In genomic region chr15:25625471-25625870, GRCm38 (mm10) we compare ENCODE assay signal across 9 mouse cellular contexts. TPM values are rescaled to one million over a fixed set of nuclear protein-coding genes. Genes with fewer than 3 reads are reported as not detected.
DNase-seq lines count a peak whose midpoint lies in the region; ATAC-seq lines count a peak whose summit lies in the region.
"Had no signal": no experiment of that assay in that cellular context is flagged by ENCODE, and none has a peak within 500 bp of the region (broad histone marks: within the 10 kb centered on the region; RNA-seq: fewer than 3 reads in every experiment).

No protein-coding gene starts in this region.

- no peaks in the 10 kb centered on the region for H3K36me3 ChIP-seq in lung, embryonic 15.5 days

- no peaks in the 10 kb centered on the region for H3K9me3 ChIP-seq in lung, embryonic 15.5 days

- H3K4me1 ChIP-seq in lung, embryonic 15.5 days = peaks cover 37% of the 10 kb centered on the region

- 59% methylated on average over 4 of the region's 4 CpGs for WGBS in lung, embryonic 15.5 days

- H3K4me2 ChIP-seq in lung, embryonic 15.5 days = peak overlapping the region; percentile 60

- no peaks in the 10 kb centered on the region for H3K27me3 ChIP-seq in lung, embryonic 15.5 days

- no peak for ATAC-seq in lung, embryonic 15.5 days (ENCODE audit: borderline replicate concordance, extremely low read depth, low FRiP score, low TSS enrichment)

- no peak overlapping the region for H3K4me3 ChIP-seq in lung, embryonic 15.5 days

- no peak overlapping the region for H3K9ac ChIP-seq in lung, embryonic 15.5 days

- peak; percentile 50 for DNase-seq in adrenal gland, postnatal 10 days
- DNase-seq in adrenal gland, postnatal 4 days (ENCODE audit: low spot score in 2 of 2) = no peak
- no peak for DNase-seq in lung, postnatal 14 days
- peak; percentile 75 for DNase-seq in kidney, adult 18-20 months
- DNase-seq in lung, postnatal 36 days = peak; percentile 53
- DNase-seq in right cerebral cortex, postnatal 25 days = no peak
- DNase-seq in frontal cortex, adult 2 months (ENCODE audit: extremely low spot score in 1 of 2, low spot score in 1 of 2) = no peak

- no peak overlapping the region for H3K27ac ChIP-seq in lung, embryonic 15.5 days
- H3K27ac ChIP-seq: macrophage had no signal

RNA-seq across cellular contexts. Expression of gene Myo10, which starts 3.1 kb away (rescaled TPM):
- 10 to 100 TPM; 80.4 to 82.5 TPM for total RNA-seq in adrenal gland, postnatal 10 days (2021)
- total RNA-seq in adrenal gland, postnatal 4 days (2021) = 10 to 100 TPM; 87.7 to 91.2 TPM
- 37.1 and 38.0 TPM in 2 replicates for polyA plus RNA-seq in lung, embryonic 15.5 days (2015; fragmentation: Nextera tagmentation; extraction: Ambion mirVana)
- 50.5 and 57.3 TPM in 2 replicates for polyA plus RNA-seq in frontal cortex, adult 2 months (2012; rRNA removed)

Comparison
In these comparisons a context has a peak if more than half of its experiments do, and no peak if none do; other contexts are left out.
1. DNase-seq: peak in adrenal gland, postnatal 10 days (single experiment), kidney, adult 18-20 months (single experiment) and lung, postnatal 36 days (single experiment); none in adrenal gland, postnatal 4 days (0 of 2), lung, postnatal 14 days (single experiment), right cerebral cortex, postnatal 25 days (single experiment) and frontal cortex, adult 2 months (0 of 2).